Mouse (Mus musculus): ENCODE results near the gene Rhox3g.
"Not testable (repeated sequence)": the region's sequence is repeated elsewhere in the genome, so short reads cannot be mapped to it uniquely, and the experiment has no call there.

DNA sequence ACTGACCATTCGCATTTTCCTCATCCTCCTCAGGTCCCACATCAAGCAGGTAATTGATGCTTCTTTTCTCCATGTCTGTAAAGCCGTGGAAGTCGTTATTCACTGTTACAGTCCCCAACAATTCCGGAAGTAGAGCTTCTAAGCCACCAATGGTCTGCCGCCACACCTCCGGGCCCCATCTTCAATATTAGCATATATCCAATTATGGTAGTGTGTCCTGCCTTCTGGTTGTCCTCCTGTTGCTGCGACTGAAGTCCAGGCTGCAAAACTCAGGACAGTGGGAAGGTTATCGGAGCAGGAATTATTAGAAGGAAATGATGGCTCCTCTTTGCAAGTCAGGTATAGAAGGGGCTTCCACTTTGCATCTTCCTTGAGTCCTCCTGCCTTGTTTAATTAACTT is 44.8 kb upstream of the Rhox3g start, which contains the start of gene Rhox2h:
- not testable (repeated sequence) for TF ChIP-seq CTCF (IDR thresholded peaks at IDR 0.05; ENCODE audit: low read depth, low read length); POLR2A (IDR thresholded peaks at IDR 0.05; ENCODE audit: insufficient read depth, low read length); EP300 (IDR thresholded peaks at IDR 0.05; ENCODE audit: insufficient read depth, low read depth, low read length)

Data from ES-Bruce4 (cell line).